Mouse (Mus musculus) bone marrow, adult 2 months (tissue): Measurements from ENCODE around the gene Klhl22.

Experiments used
- CTCF ChIP-seq: fragments of 200-500 bp; IDR thresholded peaks from 2 replicates; pipeline ENCODE4 v1.5.1; 2011; ENCODE audit warnings: low read length, control low read depth; ENCODE audit not compliant: control insufficient read depth, insufficient read depth
- POLR2A ChIP-seq: fragments of 200-500 bp; IDR thresholded peaks from 2 replicates; pipeline ENCODE4 v1.6.1; 2011; ENCODE audit warnings: low read depth, mild to moderate bottlenecking, control low read depth, low read length, borderline replicate concordance; ENCODE audit not compliant: control insufficient read depth

DNA sequence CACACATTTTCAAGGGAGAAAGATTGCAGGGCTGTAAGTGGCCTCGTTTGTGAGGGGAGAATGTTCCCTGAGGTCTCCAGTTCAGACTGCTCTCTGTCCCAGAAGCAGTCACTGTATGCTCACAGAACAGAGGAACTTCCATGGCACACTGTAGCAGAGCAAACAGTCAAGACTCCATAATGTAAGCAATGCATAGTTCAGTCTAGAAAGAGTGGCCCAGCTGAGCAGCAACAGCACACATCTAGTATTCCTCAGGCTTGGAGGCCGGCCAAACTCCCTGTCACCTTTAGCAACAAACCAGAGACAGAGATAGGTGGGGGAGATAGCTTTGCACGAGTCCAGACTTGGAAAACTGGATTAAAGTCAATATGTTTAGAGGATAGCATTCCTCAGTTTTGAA lies 6.4 kb upstream of the Klhl22 start:
- no peak for TF ChIP-seq POLR2A
- no peak for TF ChIP-seq CTCF
